Mouse (Mus musculus): ENCODE data around the gene Azin2.

The Azin2 gene

GRCm38 (mm10) chr4:128942346-128942745, 19.9 kb downstream of the Azin2 start:
- WGBS, result 58% methylated on average over 3 of the region's 3 CpGs

GRCm38 (mm10) chr4:128935595-128935994, 26.6 kb downstream of the Azin2 start:
- WGBS, result 69% methylated on average over 5 of the region's 5 CpGs

DNA sequence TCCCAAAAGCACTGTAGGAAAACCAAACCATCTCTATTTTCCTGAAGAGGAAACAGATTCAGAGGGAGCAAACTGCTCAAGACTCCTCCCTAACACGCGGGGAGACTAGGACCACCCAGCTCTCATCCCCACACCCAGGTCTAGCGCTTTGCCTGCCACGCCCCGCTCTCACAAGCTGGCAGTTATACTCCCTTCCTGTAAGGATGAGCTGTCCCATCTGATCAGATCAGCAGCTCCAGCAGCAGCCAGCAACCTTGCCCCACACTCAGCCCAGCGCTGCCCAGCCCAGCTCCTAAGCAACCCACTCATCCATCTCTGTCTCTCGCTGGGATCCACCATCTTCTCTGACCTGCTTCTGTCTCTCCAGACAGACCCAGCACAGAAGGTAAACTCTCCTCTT, 29.5 kb downstream of the Azin2 start:
- WGBS, result 82% methylated on average over 7 of the region's 7 CpGs

GRCm38 (mm10) chr4:128924841-128925606, 37.2 kb downstream of the Azin2 start:
- WGBS, result 10% methylated on average over 36 of the region's 36 CpGs

- WGBS, result 56% methylated on average over 3 of the region's 3 CpGs
These were observed 38.6 kb downstream of the Azin2 start for GRCm38 (mm10) chr4:128923603-128924002.

GRCm38 (mm10) chr4:128919106-128919505, 43.1 kb downstream of the Azin2 start:
- WGBS, result 42% methylated on average over 10 of the region's 10 CpGs

- 51% methylated on average over 3 of the region's 3 CpGs for WGBS
These were observed 44.1 kb downstream of the Azin2 start for GRCm38 (mm10) chr4:128918187-128918586.

DNA sequence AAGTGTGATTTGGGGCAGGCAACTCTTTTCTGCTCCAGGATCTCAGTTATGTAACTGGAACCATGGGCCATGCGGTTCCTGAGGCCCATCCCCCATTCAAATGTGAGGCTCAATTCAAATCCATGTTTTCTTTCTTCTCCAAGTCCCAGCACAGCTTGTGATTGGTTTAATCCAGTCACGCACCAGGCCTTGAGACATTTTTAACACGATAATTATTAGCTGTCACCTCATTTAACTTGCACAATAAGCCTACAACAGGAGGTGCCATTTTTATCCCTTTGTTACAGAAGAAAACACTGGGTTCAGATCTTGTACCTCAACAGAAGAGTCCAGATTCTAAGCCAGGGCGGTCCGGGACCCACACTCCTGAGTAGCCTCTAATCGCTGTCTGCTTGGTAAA, 44.5 kb downstream of the Azin2 start:
- WGBS, result 80% methylated on average over 6 of the region's 6 CpGs

DNA sequence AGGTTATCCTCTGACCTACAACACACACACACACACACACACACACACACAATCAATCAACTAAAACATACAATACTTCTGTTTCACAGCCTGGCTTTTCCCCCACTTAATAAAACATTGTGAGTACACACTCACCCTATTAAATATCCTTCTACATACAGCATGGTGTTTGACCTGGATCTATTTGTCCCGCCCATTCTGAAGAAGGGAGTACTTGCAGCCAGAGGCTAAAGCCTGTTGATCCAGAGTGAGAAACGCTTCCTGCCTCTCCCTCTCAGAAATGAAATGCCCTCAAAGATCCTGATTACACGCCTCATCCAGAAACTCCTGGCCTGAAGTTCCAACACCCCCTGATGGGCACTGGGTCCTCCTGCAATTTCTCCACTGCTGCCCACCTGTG, 45.1 kb downstream of the Azin2 start:
- WGBS, result 82% methylated on average over 3 of the region's 3 CpGs

- 41% methylated on average over 4 of the region's 4 CpGs for WGBS
These were observed 48.4 kb downstream of the Azin2 start for GRCm38 (mm10) chr4:128913794-128914193.

- WGBS, result 94% methylated on average over 10 of the region's 10 CpGs
These were observed 50.2 kb downstream of the Azin2 start for GRCm38 (mm10) chr4:128912085-128912484.

- 78% methylated on average over 8 of the region's 8 CpGs for WGBS
These were observed 51.8 kb downstream of the Azin2 start for GRCm38 (mm10) chr4:128910276-128911063.

DNA sequence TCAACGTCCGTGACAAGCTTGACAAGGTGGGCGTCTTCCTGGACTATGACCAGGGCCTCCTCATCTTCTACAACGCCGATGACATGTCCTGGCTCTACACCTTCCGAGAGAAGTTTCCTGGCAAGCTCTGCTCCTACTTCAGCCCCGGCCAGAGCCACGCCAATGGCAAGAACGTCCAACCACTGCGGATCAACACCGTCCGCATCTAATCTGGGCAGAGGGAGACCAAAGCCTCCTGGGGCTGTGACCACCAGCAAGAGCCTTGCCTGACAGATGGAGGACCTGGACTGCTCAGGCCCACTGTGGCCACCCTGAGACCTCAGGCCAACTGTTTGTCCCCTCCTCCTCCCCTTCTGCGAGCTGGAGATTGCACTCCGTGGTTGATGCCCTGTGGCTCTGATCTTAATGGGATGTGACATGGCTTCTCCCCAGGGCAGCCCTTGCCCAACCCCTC, 52.8 kb downstream of the Azin2 start:
- WGBS, result 83% methylated on average over 14 of the region's 14 CpGs

DNA sequence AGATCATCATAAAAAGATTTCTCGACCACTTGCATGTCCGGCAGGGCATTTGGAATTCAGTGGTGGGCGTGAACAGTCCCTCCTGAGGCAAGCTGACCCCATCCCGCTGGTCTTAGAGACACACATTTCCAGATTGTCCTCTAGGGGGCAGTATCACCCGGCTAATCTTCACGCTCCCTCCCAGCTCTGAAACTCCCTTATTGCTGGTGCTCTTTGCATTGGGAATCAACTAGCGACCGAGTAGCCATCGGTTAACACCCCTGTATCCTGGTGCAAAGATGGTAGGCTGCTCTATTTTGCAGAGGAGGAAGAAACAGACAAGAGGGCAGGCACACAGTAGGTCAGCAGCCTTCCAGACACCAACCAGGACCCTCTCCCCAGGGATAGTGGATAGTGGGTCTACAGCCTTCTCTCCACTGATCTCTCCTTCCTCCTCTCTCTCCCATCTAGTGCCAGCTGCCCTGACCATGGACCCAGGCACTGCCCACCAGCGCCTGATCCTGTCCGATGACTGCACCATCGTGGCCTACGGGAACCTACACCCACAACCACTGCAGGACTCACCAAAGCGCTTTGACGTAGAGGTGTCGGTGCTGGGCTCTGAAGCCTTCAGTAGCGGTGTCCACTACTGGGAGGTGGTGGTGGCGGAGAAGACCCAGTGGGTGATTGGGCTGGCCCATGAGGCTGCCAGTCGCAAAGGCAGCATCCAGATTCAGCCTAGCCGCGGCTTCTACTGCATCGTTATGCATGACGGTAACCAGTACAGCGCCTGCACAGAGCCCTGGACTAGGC, 53.5 kb downstream of the Azin2 start:
- WGBS, result 64% methylated on average over 24 of the region's 24 CpGs

GRCm38 (mm10) chr4:128907238-128907968, 54.8 kb downstream of the Azin2 start:
- 82% methylated on average over 12 of the region's 12 CpGs for WGBS

DNA sequence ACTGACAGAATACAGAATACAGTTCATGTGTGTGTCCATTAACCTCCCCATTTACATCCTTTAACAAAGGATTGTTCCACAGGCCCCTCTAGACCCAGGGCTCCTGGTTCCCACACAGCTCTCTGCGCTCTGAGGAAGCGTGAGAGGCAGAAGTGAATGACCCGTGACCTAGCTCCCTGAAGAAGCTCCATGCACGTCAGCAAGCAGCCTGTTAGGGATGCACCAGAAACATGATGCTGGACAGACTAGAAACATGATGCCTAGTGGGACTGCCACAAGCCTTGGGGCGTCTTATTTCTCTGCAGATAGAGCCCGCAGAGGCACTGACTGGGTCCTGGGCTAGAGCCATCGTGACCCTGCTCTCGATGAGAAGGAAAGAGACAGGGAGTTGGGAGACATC, 55.5 kb downstream of the Azin2 start:
- WGBS, result 87% methylated on average over 8 of the region's 8 CpGs

DNA sequence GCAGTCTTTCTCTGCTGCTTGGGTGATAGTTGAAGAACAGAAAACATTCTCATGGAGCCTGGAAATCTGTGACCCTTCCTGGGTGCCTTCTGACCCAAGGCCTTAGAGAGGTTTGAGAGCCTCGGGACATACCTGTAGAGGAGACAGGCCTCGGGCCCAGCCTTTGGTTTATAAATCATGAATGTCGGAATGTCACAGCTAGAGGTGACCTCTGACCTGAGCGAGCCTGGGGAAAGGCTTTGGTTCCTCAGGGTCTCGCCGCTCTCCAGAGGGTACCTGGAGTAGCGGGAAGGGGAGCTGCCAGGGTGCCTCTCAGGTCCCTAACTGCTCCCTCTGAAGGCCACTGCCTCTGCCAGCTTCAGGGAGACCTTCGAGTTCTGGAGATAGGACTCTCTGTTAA, 57.0 kb downstream of the Azin2 start:
- 87% methylated on average over 8 of the region's 8 CpGs for WGBS

- WGBS, result 69% methylated on average over 8 of the region's 8 CpGs
These were observed 58.0 kb downstream of the Azin2 start for GRCm38 (mm10) chr4:128904035-128904800.

DNA sequence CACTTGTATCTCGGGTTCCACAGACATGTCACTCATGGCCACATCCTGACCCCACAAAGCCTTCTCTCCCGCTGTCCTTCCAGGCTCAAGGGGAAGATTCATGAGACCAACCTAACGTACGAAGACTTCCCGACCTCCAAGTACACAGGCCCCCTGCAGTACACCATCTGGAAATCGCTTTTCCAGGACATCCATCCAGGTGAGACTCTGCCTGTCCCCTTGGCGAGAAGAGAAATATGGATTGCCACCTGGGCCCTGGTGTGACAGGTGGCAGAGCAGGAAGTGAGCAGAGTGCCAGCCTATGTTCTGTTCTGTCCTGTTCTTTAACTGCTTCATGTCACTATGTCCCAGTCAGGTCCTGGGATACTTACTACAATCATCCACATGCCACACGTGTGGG, 59.9 kb downstream of the Azin2 start:
- WGBS, result 92% methylated on average over 8 of the region's 8 CpGs

DNA sequence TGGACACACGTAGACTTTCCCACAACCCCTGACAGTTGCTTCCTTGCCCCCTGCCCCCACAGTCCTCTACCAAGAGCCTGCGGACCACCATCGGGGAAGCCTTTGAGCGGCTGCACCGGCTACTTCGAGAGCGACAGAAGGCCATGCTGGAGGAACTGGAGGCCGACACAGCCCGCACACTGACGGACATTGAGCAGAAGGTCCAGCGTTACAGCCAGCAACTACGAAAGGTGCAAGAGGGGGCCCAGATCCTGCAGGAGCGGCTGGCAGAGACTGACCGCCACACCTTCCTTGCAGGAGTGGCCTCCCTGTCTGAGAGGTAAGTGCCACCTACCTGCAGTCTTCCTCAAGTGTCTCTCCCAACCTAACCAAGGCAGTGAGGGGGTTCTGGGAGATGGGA, 61.8 kb downstream of the Azin2 start:
- WGBS, result 92% methylated on average over 14 of the region's 14 CpGs

DNA sequence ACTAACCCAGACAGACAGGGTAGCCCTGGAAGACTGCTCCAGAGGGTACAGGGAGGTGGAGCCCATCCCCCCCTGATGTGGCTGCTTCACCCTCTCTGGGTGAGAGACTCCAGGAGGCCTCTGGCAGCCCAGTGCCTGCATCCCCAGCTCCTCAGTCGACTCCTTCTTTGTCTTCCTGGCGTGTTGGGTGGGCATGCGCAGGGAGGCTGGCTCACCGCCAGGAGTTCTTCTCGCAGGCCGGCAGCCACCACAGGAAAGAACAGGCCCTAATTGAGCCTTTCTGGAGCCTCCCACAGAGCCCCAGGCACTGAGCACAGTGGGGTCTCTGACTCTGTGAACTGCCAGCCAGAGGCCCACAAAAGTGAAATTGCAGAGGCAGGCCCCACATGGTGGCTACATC, 62.9 kb downstream of the Azin2 start:
- WGBS, result 10% methylated on average over 6 of the region's 6 CpGs
